29 mouse cellular contexts compared by ENCODE assay signal in genomic region chr16:19005298-19005697, GRCm38 (mm10).
"Had no signal": no experiment of that assay in that cellular context is flagged by ENCODE, and none has a peak within 500 bp of the region (broad histone marks: within the 10 kb centered on the region; RNA-seq: fewer than 3 reads in every experiment).

No protein-coding gene starts in this region.

- H3K4me2 ChIP-seq: limb, embryonic 12.5 days; limb, embryonic 13.5 days; limb, embryonic 15.5 days; liver, embryonic 11.5 days; liver, embryonic 12.5 days; liver, embryonic 13.5 days; liver, embryonic 15.5 days; lung, embryonic 14.5 days; lung, embryonic 15.5 days; midbrain, embryonic 11.5 days; midbrain, embryonic 12.5 days; midbrain, embryonic 13.5 days; midbrain, embryonic 15.5 days had no signal

- H3K27ac ChIP-seq: limb, embryonic 10.5 days; limb, embryonic 12.5 days; limb, embryonic 13.5 days; limb, embryonic 15.5 days; liver, embryonic 12.5 days; liver, embryonic 13.5 days; liver, embryonic 14.5 days; liver, embryonic 15.5 days; lung, embryonic 15.5 days; macrophage; midbrain, embryonic 10.5 days; midbrain, embryonic 12.5 days; midbrain, embryonic 13.5 days; midbrain, embryonic 15.5 days had no signal

- H3K9me3 ChIP-seq: limb, embryonic 10.5 days; limb, embryonic 12.5 days; limb, embryonic 13.5 days; limb, embryonic 15.5 days; liver, embryonic 12.5 days; liver, embryonic 13.5 days; liver, embryonic 15.5 days; lung, embryonic 15.5 days; megakaryocyte, embryonic 14.5 days; midbrain, embryonic 10.5 days; midbrain, embryonic 12.5 days; midbrain, embryonic 13.5 days; midbrain, embryonic 15.5 days had no signal

- H3K9ac ChIP-seq: limb, embryonic 12.5 days; limb, embryonic 13.5 days; limb, embryonic 15.5 days; liver, embryonic 12.5 days; liver, embryonic 13.5 days; liver, embryonic 14.5 days; liver, embryonic 15.5 days; liver, postnatal 0 days; lung, embryonic 14.5 days; lung, embryonic 15.5 days; midbrain, embryonic 12.5 days; midbrain, embryonic 13.5 days; midbrain, embryonic 15.5 days had no signal

- H3K27me3 ChIP-seq: limb, embryonic 12.5 days; limb, embryonic 13.5 days; limb, embryonic 15.5 days; liver, embryonic 12.5 days; liver, embryonic 13.5 days; liver, embryonic 15.5 days; lung, embryonic 15.5 days; megakaryocyte, embryonic 14.5 days; midbrain, embryonic 12.5 days; midbrain, embryonic 13.5 days; midbrain, embryonic 15.5 days had no signal

- H3K4me1 ChIP-seq: limb, embryonic 10.5 days; limb, embryonic 12.5 days; limb, embryonic 13.5 days; limb, embryonic 15.5 days; liver, embryonic 12.5 days; liver, embryonic 13.5 days; liver, embryonic 15.5 days; lung, embryonic 15.5 days; midbrain, embryonic 10.5 days; midbrain, embryonic 12.5 days; midbrain, embryonic 13.5 days; midbrain, embryonic 15.5 days had no signal

- H3K36me3 ChIP-seq: limb, embryonic 10.5 days; limb, embryonic 12.5 days; limb, embryonic 13.5 days; limb, embryonic 15.5 days; liver, embryonic 12.5 days; liver, embryonic 13.5 days; liver, embryonic 15.5 days; lung, embryonic 15.5 days; midbrain, embryonic 10.5 days; midbrain, embryonic 12.5 days; midbrain, embryonic 13.5 days; midbrain, embryonic 15.5 days had no signal

- H3K4me3 ChIP-seq: limb, embryonic 10.5 days; limb, embryonic 12.5 days; limb, embryonic 13.5 days; limb, embryonic 15.5 days; liver, embryonic 12.5 days; liver, embryonic 13.5 days; liver, embryonic 15.5 days; lung, embryonic 15.5 days; megakaryocyte, embryonic 14.5 days; midbrain, embryonic 10.5 days; midbrain, embryonic 12.5 days; midbrain, embryonic 13.5 days; midbrain, embryonic 15.5 days; myocyte had no signal

- DNase-seq: left cerebral cortex, postnatal 4 days; liver; liver, embryonic 13.5 days; liver, postnatal 0 days; lung, adult 18-20 months; lung, adult 2 months; lung, embryonic 14.5 days; lung, postnatal 10 days; lung, postnatal 14 days; lung, postnatal 36 days; lung, postnatal 4 days; midbrain, embryonic 14.5 days had no signal
